Mouse (Mus musculus) embryonic fibroblast, embryonic 13.5 days (primary cell): Measurements from ENCODE around the gene Hsf4.
"Not testable (repeated sequence)": the region's sequence is repeated elsewhere in the genome, so short reads cannot be mapped to it uniquely, and the experiment has no call there.

Source experiments
- CTCF ChIP-seq: IDR thresholded peaks from 2 replicates; pipeline ENCODE4 v1.5.1; 2011; ENCODE audit warnings: mild to moderate bottlenecking, control low read depth, low read length, moderate library complexity, borderline replicate concordance; ENCODE audit not compliant: insufficient read depth
- POLR2A ChIP-seq: IDR thresholded peaks from 2 replicates; pipeline ENCODE4 v1.6.1; 2011; ENCODE audit warnings: low read depth, mild to moderate bottlenecking, control low read depth, low read length, moderate library complexity

DNA sequence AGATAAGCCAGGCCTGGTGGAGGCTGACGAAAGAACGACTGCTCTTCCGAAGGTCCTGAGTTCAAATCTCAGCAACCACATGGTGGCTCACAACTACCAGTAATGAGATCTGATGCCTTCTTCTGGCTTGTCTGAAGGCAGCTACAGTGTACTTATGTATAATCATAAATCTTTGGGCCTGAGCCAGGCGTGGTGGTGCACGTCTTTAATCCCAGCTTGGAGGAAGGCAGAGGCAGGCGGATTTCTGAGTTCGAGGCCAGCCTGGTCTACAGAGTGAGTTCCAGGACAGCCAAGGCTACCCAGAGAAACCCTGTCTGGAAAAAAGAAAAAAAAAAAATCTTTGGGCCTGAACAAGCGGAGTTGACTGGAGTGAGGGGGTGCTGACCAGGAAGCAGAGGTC is 21.8 kb downstream of the Hsf4 start:
- TF ChIP-seq POLR2A, CTCF: not testable (repeated sequence)
